Mouse (Mus musculus): ENCODE results near the gene Vmn1r222. TPM values are rescaled to one million over a fixed set of nuclear protein-coding genes. Genes with fewer than 3 reads are reported as not detected.

Gene Vmn1r222
- polyA plus RNA-seq, 1 experiment: not detected

DNA sequence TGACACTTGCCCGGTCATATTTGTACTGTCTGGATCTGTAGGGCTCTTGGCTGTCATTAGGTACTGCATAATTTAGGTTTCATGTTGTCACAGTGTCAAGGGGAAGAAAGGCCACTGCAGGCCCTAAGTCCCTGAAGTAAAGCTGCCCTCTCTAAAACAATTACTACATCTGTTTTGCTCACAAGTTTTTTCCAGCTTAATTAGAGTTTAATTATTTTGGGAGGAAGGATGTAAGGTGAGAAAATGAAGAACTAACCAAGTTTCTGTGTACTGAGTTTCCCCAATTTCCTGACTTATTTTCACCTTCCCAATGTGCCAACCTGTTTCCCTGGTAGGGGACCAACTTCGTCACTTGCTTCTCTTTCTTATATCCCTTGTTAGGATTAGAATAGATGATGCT, 47.9 kb downstream of the Vmn1r222 start, which contains the start of gene Vmn1r220:
Gene Vmn1r220 (minus strand): TSS at position 101 of the 400 bp plus-strand sequence.
- Histone ChIP-seq H3K36me3 (ENCODE audit: control insufficient read depth, insufficient read depth) (no peaks in the 10 kb centered on the region), H3K4me3 (ENCODE audit: insufficient read depth, poor library complexity, severe bottlenecking) (no peak within 1 kb of the TSS), H3K79me2 (ENCODE audit: control insufficient read depth, insufficient read depth) (no peaks in the 10 kb centered on the region), H3K79me3 (ENCODE audit: low read depth) (no peaks in the 10 kb centered on the region), H3K27me3 (ENCODE audit: control insufficient read depth, insufficient read depth, insufficient read length) (no peaks in the 10 kb centered on the region), H3ac (ENCODE audit: control insufficient read depth, insufficient read length, low read depth) (no peak within 1 kb of the TSS)
- TF ChIP-seq MAX (IDR thresholded peaks at IDR 0.05): no peak
- no peak for TF ChIP-seq FOSL1 (IDR thresholded peaks at IDR 0.05; ENCODE audit: insufficient read depth, low read length, poor library complexity, severe bottlenecking)
- TF ChIP-seq CTCF (IDR thresholded peaks at IDR 0.05; ENCODE audit: control insufficient read depth, insufficient read depth, insufficient read length): no peak
- no peak for TF ChIP-seq USF1 (IDR thresholded peaks at IDR 0.05; ENCODE audit: low read depth)
- no peak for TF ChIP-seq MYOG (IDR thresholded peaks at IDR 0.05; ENCODE audit: control insufficient read depth, extremely low read depth, insufficient read length)

Other genes with a start within 250 kb of the Vmn1r222 start
- not detected for gene Vmn1r213, start 228.3 kb downstream of the Vmn1r222 start, polyA plus RNA-seq (2012; fragmentation: generic; extraction: Trizol)
- not detected for gene Vmn1r214, start 205.5 kb downstream of the Vmn1r222 start, polyA plus RNA-seq (2012; fragmentation: generic; extraction: Trizol)
- gene Vmn1r215, start 167.9 kb downstream of the Vmn1r222 start, polyA plus RNA-seq (2012; fragmentation: generic; extraction: Trizol): not detected
- not detected for gene Vmn1r217, start 117.7 kb downstream of the Vmn1r222 start, polyA plus RNA-seq (2012; fragmentation: generic; extraction: Trizol)
- not detected for gene Vmn1r218, start 102.8 kb downstream of the Vmn1r222 start, polyA plus RNA-seq (2012; fragmentation: generic; extraction: Trizol)
- not detected for gene Vmn1r219, start 76.6 kb downstream of the Vmn1r222 start, polyA plus RNA-seq (2012; fragmentation: generic; extraction: Trizol)
- gene Vmn1r220, start 48.0 kb downstream of the Vmn1r222 start, polyA plus RNA-seq (2012; fragmentation: generic; extraction: Trizol): not detected
- not detected for gene Vmn1r221, start 21.8 kb downstream of the Vmn1r222 start, polyA plus RNA-seq (2012; fragmentation: generic; extraction: Trizol)
- not detected for gene Vmn1r223, start 11.2 kb upstream of the Vmn1r222 start, polyA plus RNA-seq (2012; fragmentation: generic; extraction: Trizol)
- gene Zfp322a, start 133.3 kb upstream of the Vmn1r222 start, polyA plus RNA-seq (2012; fragmentation: generic; extraction: Trizol): 2.1 TPM
- 11.2 TPM for gene Abt1, start 187.9 kb upstream of the Vmn1r222 start, polyA plus RNA-seq (2012; fragmentation: generic; extraction: Trizol)
- not detected for gene Btn1a1, start 230.0 kb upstream of the Vmn1r222 start, polyA plus RNA-seq (2012; fragmentation: generic; extraction: Trizol)